ENCODE assay signal across 10 mouse cellular contexts in the genomic region with DNA sequence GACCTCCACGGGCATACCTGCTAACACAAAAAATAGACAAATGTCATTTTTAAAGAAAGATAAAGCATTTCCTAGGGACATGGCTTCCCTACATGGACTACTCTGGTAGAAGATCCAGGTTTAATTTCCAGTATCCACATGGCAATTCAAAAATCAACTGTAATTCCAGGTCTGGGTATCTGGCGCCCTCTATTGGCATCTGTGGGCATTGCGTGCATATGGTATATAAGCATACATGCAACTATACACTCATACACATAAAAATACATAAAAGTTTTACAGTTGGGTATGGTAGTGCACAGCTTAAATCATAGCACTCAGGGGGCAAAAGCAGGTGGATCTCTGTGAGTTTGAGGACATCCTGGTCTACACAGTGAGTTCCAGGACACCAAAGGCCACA. TPM values are rescaled to one million over a fixed set of nuclear protein-coding genes. Genes with fewer than 3 reads are reported as not detected.
DNase-seq lines count a peak whose midpoint lies in the region; ATAC-seq and TF ChIP-seq lines count a peak whose summit lies in the region.
"Had no signal": no experiment of that assay in that cellular context is flagged by ENCODE, and none has a peak within 500 bp of the region (broad histone marks: within the 10 kb centered on the region; RNA-seq: fewer than 3 reads in every experiment).

No protein-coding gene starts in this region.

- H3K36me3 ChIP-seq in hindbrain, embryonic 11.5 days (ENCODE audit: control insufficient read depth, insufficient read depth, low read length), result no peaks in the 10 kb centered on the region
- no peaks in the 10 kb centered on the region for H3K36me3 ChIP-seq in hindbrain, embryonic 16.5 days (ENCODE audit: control insufficient read depth, insufficient read depth, low read length)
- no peaks in the 10 kb centered on the region for H3K36me3 ChIP-seq in lung, embryonic 14.5 days (ENCODE audit: insufficient read depth)
- H3K36me3 ChIP-seq: embryonic facial prominence, embryonic 13.5 days had no signal

- DNase-seq in hindbrain, embryonic 11.5 days (ENCODE audit: low spot score), result peak; percentile 54
- DNase-seq in urinary bladder, postnatal 14 days (ENCODE audit: low spot score), result peak; percentile 27
- no peak for DNase-seq in urinary bladder, postnatal 36 days (ENCODE audit: low spot score in 2 of 2)
- DNase-seq in cerebellum, postnatal 25 days, result peak; percentile 57 to 75
- DNase-seq in lung, embryonic 14.5 days, result peak; percentile 67
- no peak for DNase-seq in Muller cell, postnatal 12 days (ENCODE audit: inconsistent ontology term)
- no peak for DNase-seq in gastrocnemius, postnatal 36 days

- H3K4me3 ChIP-seq in hindbrain, embryonic 11.5 days (ENCODE audit: low read depth, low read length), result no peak overlapping the region
- H3K4me3 ChIP-seq in hindbrain, embryonic 16.5 days (ENCODE audit: low read length), result no peak overlapping the region
- no peak overlapping the region for H3K4me3 ChIP-seq in lung, embryonic 14.5 days (ENCODE audit: low read depth, low read length)
- H3K4me3 ChIP-seq: embryonic facial prominence, embryonic 13.5 days had no signal

- no peaks in the 10 kb centered on the region for H3K4me1 ChIP-seq in hindbrain, embryonic 11.5 days (replicated peaks; ENCODE audit: control insufficient read depth, insufficient read depth, low read length)
- H3K4me1 ChIP-seq in hindbrain, embryonic 16.5 days (ENCODE audit: control insufficient read depth, insufficient read depth, low read depth, low read length), result no peaks in the 10 kb centered on the region
- no peaks in the 10 kb centered on the region for H3K4me1 ChIP-seq in lung, embryonic 14.5 days (ENCODE audit: insufficient read depth)
- H3K4me1 ChIP-seq: embryonic facial prominence, embryonic 13.5 days had no signal

- H3K9ac ChIP-seq in hindbrain, embryonic 11.5 days (ENCODE audit: low read depth, low read length), result no peak overlapping the region
- no peak overlapping the region for H3K9ac ChIP-seq in hindbrain, embryonic 16.5 days (ENCODE audit: low read depth, low read length)
- H3K9ac ChIP-seq in lung, embryonic 14.5 days, result no peak overlapping the region
- H3K9ac ChIP-seq: embryonic facial prominence, embryonic 13.5 days had no signal

- H3K27me3 ChIP-seq in hindbrain, embryonic 11.5 days (ENCODE audit: control insufficient read depth, insufficient read depth, low read length), result no peaks in the 10 kb centered on the region
- no peaks in the 10 kb centered on the region for H3K27me3 ChIP-seq in hindbrain, embryonic 16.5 days (replicated peaks; ENCODE audit: control insufficient read depth, insufficient read depth, low read length)
- no peaks in the 10 kb centered on the region for H3K27me3 ChIP-seq in lung, embryonic 14.5 days (ENCODE audit: insufficient read depth, low read length)
- H3K27me3 ChIP-seq: embryonic facial prominence, embryonic 13.5 days had no signal

- TF ChIP-seq CTCF in lung, embryonic 14.5 days (IDR thresholded peaks at IDR 0.05; ENCODE audit: low read depth), result peak; percentile 67

- H3K9me3 ChIP-seq in hindbrain, embryonic 11.5 days (ENCODE audit: control insufficient read depth, low read length), result no peaks in the 10 kb centered on the region
- no peaks in the 10 kb centered on the region for H3K9me3 ChIP-seq in hindbrain, embryonic 16.5 days (ENCODE audit: control insufficient read depth, low read length)
- no peaks in the 10 kb centered on the region for H3K9me3 ChIP-seq in lung, embryonic 14.5 days (ENCODE audit: low read depth, low read length)
- H3K9me3 ChIP-seq: embryonic facial prominence, embryonic 13.5 days had no signal

- no peak overlapping the region for H3K27ac ChIP-seq in hindbrain, embryonic 11.5 days (ENCODE audit: low read depth, low read length)
- H3K27ac ChIP-seq in hindbrain, embryonic 16.5 days (ENCODE audit: low read depth, low read length), result no peak overlapping the region
- no peak overlapping the region for H3K27ac ChIP-seq in lung, embryonic 14.5 days (ENCODE audit: low read depth)
- H3K27ac ChIP-seq: embryonic facial prominence, embryonic 13.5 days had no signal

- intact Hi-C loops in gastrocnemius, postnatal 36 days (cut with DNase I), result loop anchor here (5.0 kb wide), 1 partner anchor 52 kb away; no protein-coding TSS in a partner anchor

- WGBS in hindbrain, embryonic 11.5 days, result 60% methylated on average over 3 of the region's 3 CpGs
- 60% methylated on average over 3 of the region's 3 CpGs for WGBS in hindbrain, embryonic 16.5 days
- 48% methylated on average over 3 of the region's 3 CpGs for WGBS in lung, embryonic 14.5 days

- no peak for ATAC-seq in hindbrain, embryonic 11.5 days (ENCODE audit: low FRiP score)
- ATAC-seq in hindbrain, embryonic 16.5 days, result no peak
- ATAC-seq in lung, embryonic 14.5 days (ENCODE audit: insufficient read depth), result no peak

- no peak overlapping the region for H3K4me2 ChIP-seq in hindbrain, embryonic 11.5 days (replicated peaks; ENCODE audit: low read depth, low read length)
- no peak overlapping the region for H3K4me2 ChIP-seq in hindbrain, embryonic 16.5 days (ENCODE audit: low read length)
- no peak overlapping the region for H3K4me2 ChIP-seq in lung, embryonic 14.5 days
- H3K4me2 ChIP-seq: embryonic facial prominence, embryonic 13.5 days had no signal

RNA-seq across cellular contexts. Expression of a gene that starts 4.2 kb away (rescaled TPM):
- polyA plus RNA-seq in hindbrain, embryonic 11.5 days (2014; fragmentation: Nextera tagmentation; extraction: Ambion mirVana), result not detected in 2 replicates
- not detected in 2 replicates for polyA plus RNA-seq in hindbrain, embryonic 16.5 days (2015; fragmentation: Nextera tagmentation; extraction: Ambion mirVana)
- polyA plus RNA-seq in lung, embryonic 14.5 days (2014; fragmentation: Nextera tagmentation; extraction: Ambion mirVana), result not detected in 2 replicates
- not detected for total RNA-seq in gastrocnemius, postnatal 36 days (2021)
- polyA plus RNA-seq: embryonic facial prominence, embryonic 13.5 days; large intestine, adult 2 months had no signal

RNA-seq across cellular contexts. Expression of a gene that starts 33.7 kb away (rescaled TPM):
- 1.9 and 2.3 TPM in 2 replicates for polyA plus RNA-seq in hindbrain, embryonic 11.5 days (2014; fragmentation: Nextera tagmentation; extraction: Ambion mirVana)
- polyA plus RNA-seq in hindbrain, embryonic 16.5 days (2015; fragmentation: Nextera tagmentation; extraction: Ambion mirVana), result 5.0 and 8.0 TPM in 2 replicates
- polyA plus RNA-seq in lung, embryonic 14.5 days (2014; fragmentation: Nextera tagmentation; extraction: Ambion mirVana), result 33.6 and 37.3 TPM in 2 replicates
- total RNA-seq in gastrocnemius, postnatal 36 days (2021), result 10 to 100 TPM; 22.5 to 29.7 TPM

RNA-seq across cellular contexts. Expression of a gene that starts 43.9 kb away (rescaled TPM):
- polyA plus RNA-seq in hindbrain, embryonic 11.5 days (2014; fragmentation: Nextera tagmentation; extraction: Ambion mirVana), result 32.5 and 36.7 TPM in 2 replicates
- 31.2 and 34.0 TPM in 2 replicates for polyA plus RNA-seq in hindbrain, embryonic 16.5 days (2015; fragmentation: Nextera tagmentation; extraction: Ambion mirVana)
- 34.7 and 36.3 TPM in 2 replicates for polyA plus RNA-seq in lung, embryonic 14.5 days (2014; fragmentation: Nextera tagmentation; extraction: Ambion mirVana)
- total RNA-seq in gastrocnemius, postnatal 36 days (2021), result 10 to 100 TPM; 16.1 to 18.6 TPM

RNA-seq across cellular contexts. Expression of a gene that starts 46.5 kb away (rescaled TPM):
- polyA plus RNA-seq in hindbrain, embryonic 11.5 days (2014; fragmentation: Nextera tagmentation; extraction: Ambion mirVana), result 3.0 and 3.7 TPM in 2 replicates
- 1.1 and 1.4 TPM in 2 replicates for polyA plus RNA-seq in hindbrain, embryonic 16.5 days (2015; fragmentation: Nextera tagmentation; extraction: Ambion mirVana)
- polyA plus RNA-seq in lung, embryonic 14.5 days (2014; fragmentation: Nextera tagmentation; extraction: Ambion mirVana), result 0.92 and 2.3 TPM in 2 replicates
- total RNA-seq in gastrocnemius, postnatal 36 days (2021), result not detected

Comparison
In these comparisons a context has a peak if more than half of its experiments do, and no peak if none do; other contexts are left out.
1. DNase-seq: peak in hindbrain, embryonic 11.5 days (single experiment), urinary bladder, postnatal 14 days (single experiment), cerebellum, postnatal 25 days (2 of 2) and lung, embryonic 14.5 days (single experiment); none in urinary bladder, postnatal 36 days (0 of 2), Muller cell, postnatal 12 days (single experiment) and gastrocnemius, postnatal 36 days (0 of 2).